In the genomic region with DNA sequence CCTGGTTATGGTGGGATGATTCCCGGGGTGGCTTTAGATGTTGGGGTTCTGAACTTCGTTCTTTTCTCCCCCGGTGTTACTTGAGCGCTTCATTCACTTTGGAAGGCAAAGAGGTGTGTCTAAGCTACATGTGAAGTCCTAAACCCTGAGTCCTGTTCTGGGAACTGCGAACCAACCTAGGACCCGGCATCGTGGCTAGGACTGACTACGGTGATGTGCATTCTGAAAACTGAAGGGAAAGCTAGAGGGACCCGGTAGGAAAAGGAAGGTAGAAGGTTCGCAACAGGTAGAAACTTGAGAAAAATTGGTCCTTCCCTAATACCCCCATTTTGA, we compare ENCODE assay signal across 8 mouse cellular contexts. TPM values are rescaled to one million over a fixed set of nuclear protein-coding genes. Genes with fewer than 3 reads are reported as not detected.
DNase-seq lines count a peak whose midpoint lies in the region; ATAC-seq and TF ChIP-seq lines count a peak whose summit lies in the region.

No protein-coding gene starts in this region.

- ATAC-seq in limb, embryonic 15.5 days (ENCODE audit: insufficient number of reproducible peaks, low FRiP score, low TSS enrichment, low read depth) = peak; percentile 80
- peak; percentile 65; the same call in 1 of the 2 replicates for ATAC-seq in stomach, embryonic 15.5 days (ENCODE audit: insufficient read depth, low FRiP score, low read depth)

- no peak for DNase-seq in cerebellum, adult 2 months
- DNase-seq in cerebellum, adult 9-11 months = no peak
- DNase-seq in spleen, adult 2 months (ENCODE audit: low read depth in 1 of 2, low spot score in 2 of 2) = no peak
- no peak for DNase-seq in spleen, postnatal 36 days (ENCODE audit: low spot score in 2 of 2)
- no peak for DNase-seq in left cerebral cortex, adult 11 months (ENCODE audit: low spot score)
- no peak for DNase-seq in cerebellum, adult 9-10 months

- no peak for TF ChIP-seq CTCF in cerebellum, adult 2 months (IDR thresholded peaks at IDR 0.05; ENCODE audit: borderline replicate concordance, insufficient read depth, low read depth, low read length)
- TF ChIP-seq CTCF in spleen, adult 2 months (IDR thresholded peaks at IDR 0.05; ENCODE audit: extremely low read depth, insufficient read depth, insufficient read length, insufficient replicate concordance) = no peak

- H3K9ac ChIP-seq in limb, embryonic 15.5 days = peak overlapping the region; percentile 44
- peak overlapping the region; percentile 65 for H3K9ac ChIP-seq in stomach, embryonic 15.5 days

- WGBS in cerebellum, adult 2 months = under 1% methylated on average over 10 of the region's 10 CpGs
- WGBS in spleen, adult 2 months = under 1% methylated on average over 10 of the region's 10 CpGs
- under 1% methylated on average over 10 of the region's 10 CpGs for WGBS in limb, embryonic 15.5 days
- WGBS in stomach, embryonic 15.5 days = under 1% methylated on average over 10 of the region's 10 CpGs

- H3K4me1 ChIP-seq in cerebellum, adult 2 months (ENCODE audit: control insufficient read depth, insufficient read depth, low read length) = no peaks in the 10 kb centered on the region
- peaks cover 3% of the 10 kb centered on the region; the same call in 1 of the 2 replicates for H3K4me1 ChIP-seq in spleen, adult 2 months (ENCODE audit: control insufficient read depth, insufficient read depth, insufficient read length)
- peaks cover 4% of the 10 kb centered on the region; the same call in 1 of the 2 replicates for H3K4me1 ChIP-seq in limb, embryonic 15.5 days
- H3K4me1 ChIP-seq in stomach, embryonic 15.5 days = peaks cover 8% of the 10 kb centered on the region

- no peak overlapping the region for H3K27ac ChIP-seq in cerebellum, adult 2 months (ENCODE audit: insufficient read depth, low read length)
- H3K27ac ChIP-seq in spleen, adult 2 months (ENCODE audit: insufficient read depth, low read length) = peak overlapping the region; percentile 96
- peak overlapping the region; percentile 97 for H3K27ac ChIP-seq in limb, embryonic 15.5 days
- peak overlapping the region; percentile 96 for H3K27ac ChIP-seq in stomach, embryonic 15.5 days

- no peaks in the 10 kb centered on the region for H3K27me3 ChIP-seq in cerebellum, adult 2 months (ENCODE audit: control insufficient read depth, insufficient read depth, low read length)
- no peaks in the 10 kb centered on the region for H3K27me3 ChIP-seq in spleen, adult 2 months (ENCODE audit: control insufficient read depth, insufficient read depth, low read length)
- H3K27me3 ChIP-seq in limb, embryonic 15.5 days = no peaks in the 10 kb centered on the region
- no peaks in the 10 kb centered on the region for H3K27me3 ChIP-seq in stomach, embryonic 15.5 days (replicated peaks)

- peak overlapping the region; percentile 62 for H3K4me3 ChIP-seq in cerebellum, adult 2 months (replicated peaks; ENCODE audit: insufficient read depth, low read depth, low read length)
- H3K4me3 ChIP-seq in spleen, adult 2 months (ENCODE audit: extremely low read depth, insufficient read depth, insufficient read length) = peak overlapping the region; percentile 93
- H3K4me3 ChIP-seq in limb, embryonic 15.5 days = peak overlapping the region; percentile 94
- peak overlapping the region; percentile 96 for H3K4me3 ChIP-seq in stomach, embryonic 15.5 days (replicated peaks)

- H3K4me2 ChIP-seq in limb, embryonic 15.5 days = peak overlapping the region; percentile 69
- peak overlapping the region; percentile 72 for H3K4me2 ChIP-seq in stomach, embryonic 15.5 days

- H3K36me3 ChIP-seq in spleen, adult 2 months (ENCODE audit: control insufficient read depth, insufficient read depth, low read length) = no peaks in the 10 kb centered on the region
- H3K36me3 ChIP-seq in limb, embryonic 15.5 days = no peaks in the 10 kb centered on the region
- no peaks in the 10 kb centered on the region for H3K36me3 ChIP-seq in stomach, embryonic 15.5 days

- no peak for TF ChIP-seq POLR2A in cerebellum, adult 2 months (IDR thresholded peaks at IDR 0.05; ENCODE audit: borderline replicate concordance, insufficient read depth, low read length)
- no peak for TF ChIP-seq POLR2A in spleen, adult 2 months (IDR thresholded peaks at IDR 0.05; ENCODE audit: low read depth, low read length)

- no peaks in the 10 kb centered on the region for H3K9me3 ChIP-seq in limb, embryonic 15.5 days
- no peaks in the 10 kb centered on the region for H3K9me3 ChIP-seq in stomach, embryonic 15.5 days

RNA-seq across cellular contexts. Expression of a gene that starts 0.4 kb away (rescaled TPM):
- polyA plus RNA-seq in cerebellum, adult 2 months (2012; rRNA removed) = 31.0 and 31.4 TPM in 2 replicates
- polyA plus RNA-seq in spleen, adult 2 months (2012; rRNA removed) = 7.9 and 8.2 TPM in 2 replicates
- 27.5 and 32.3 TPM in 2 replicates for polyA plus RNA-seq in limb, embryonic 15.5 days (2015; fragmentation: Nextera tagmentation; extraction: Ambion mirVana)
- 29.7 and 31.1 TPM in 2 replicates for polyA plus RNA-seq in stomach, embryonic 15.5 days (2015; fragmentation: Nextera tagmentation; extraction: Ambion mirVana)
